Mouse (Mus musculus) spleen, adult 2 months (tissue): ENCODE data around the gene Nt5c1a.

ENCODE experiments used
- CTCF ChIP-seq: fragments of 200-500 bp; IDR thresholded peaks from 2 replicates; pipeline ENCODE4 v1.5.1; 2011; ENCODE audit warnings: mild to moderate bottlenecking, inconsistent platforms; ENCODE audit not compliant: insufficient read depth, insufficient read length, insufficient replicate concordance; ENCODE audit errors: extremely low read depth
- POLR2A ChIP-seq: fragments of 200-500 bp; IDR thresholded peaks from 2 replicates; pipeline ENCODE4 v1.6.1; 2011; ENCODE audit warnings: low read depth, low read length, inconsistent platforms

DNA sequence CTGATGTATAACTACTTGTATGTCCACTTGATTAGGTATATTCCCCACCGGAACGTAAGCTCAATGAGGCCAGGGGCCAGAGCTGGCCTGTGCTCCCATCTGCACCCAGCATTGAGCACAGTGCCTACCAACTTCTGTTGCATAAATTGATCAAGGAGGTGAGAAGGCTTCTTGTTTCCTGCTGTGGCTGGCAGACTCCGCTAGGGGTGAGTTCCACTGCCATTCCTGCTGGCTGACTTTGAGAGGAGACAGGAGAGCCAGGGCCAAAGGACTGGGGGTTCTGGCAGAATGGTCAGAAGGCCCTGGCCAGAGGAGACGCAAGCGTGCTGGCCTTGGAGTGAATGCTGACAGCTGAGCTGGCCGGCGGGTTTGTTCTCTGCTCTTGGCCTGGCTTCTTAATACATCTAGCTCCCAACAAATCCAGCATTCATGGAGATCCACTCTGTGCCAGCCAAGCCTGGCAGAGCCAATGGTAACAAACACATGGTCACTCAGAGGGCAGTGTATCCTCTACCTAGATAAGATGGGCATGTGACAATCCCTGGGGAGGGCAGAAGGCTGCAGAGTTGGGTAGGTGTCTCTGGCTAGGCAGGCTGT is 47.8 kb downstream of the Nt5c1a start:
- TF ChIP-seq POLR2A (no peak), CTCF (no peak)
